Mouse (Mus musculus) ES-Bruce4 (cell line): ENCODE data around the gene Srrm4.

ENCODE experiments used
- CTCF ChIP-seq: IDR thresholded peaks from one replicate; pipeline ENCODE4 v1.8.1; 2011; ENCODE audit warnings: low read depth, low read length
- EP300 ChIP-seq: IDR thresholded peaks from 2 replicates; pipeline ENCODE4 v1.6.1; 2011; ENCODE audit warnings: low read depth, low read length; ENCODE audit not compliant: insufficient read depth

GRCm38 (mm10) chr5:116409689-116410590, 181.7 kb downstream of the Srrm4 start:
- TF ChIP-seq CTCF: no peak
- TF ChIP-seq EP300: peak; percentile 95
